Mouse (Mus musculus): Measurements from ENCODE around the gene Ak1.

The Ak1 gene

GRCm38 (mm10) chr2:32599409-32599808 is 22.1 kb upstream of the Ak1 start, which contains the start of gene St6galnac6:
Gene St6galnac6, plus strand, starts transcription at chr2:32599709.
- no peak for DNase-seq (ENCODE audit: low spot score in 2 of 2)

GRCm38 (mm10) chr2:32601417-32602065 is 20.0 kb upstream of the Ak1 start:
- no peak for DNase-seq (ENCODE audit: low spot score in 2 of 2)

- DNase-seq (ENCODE audit: low spot score in 2 of 2): peak in 1 of 2 experiments; percentile 93
Measured at GRCm38 (mm10) chr2:32602600-32603054, 18.9 kb upstream of the Ak1 start.

GRCm38 (mm10) chr2:32604631-32605030 is 16.9 kb upstream of the Ak1 start:
- no peak for DNase-seq (ENCODE audit: low spot score in 2 of 2)

- peak in 1 of 2 experiments; percentile 80 for DNase-seq (ENCODE audit: low spot score in 2 of 2)
Measured at GRCm38 (mm10) chr2:32606161-32607142, 15.1 kb upstream of the Ak1 start.

GRCm38 (mm10) chr2:32607262-32607947 is 14.2 kb upstream of the Ak1 start:
- DNase-seq (ENCODE audit: low spot score in 2 of 2): peak in 1 of 2 experiments; percentile 57

GRCm38 (mm10) chr2:32608141-32608777 is 13.3 kb upstream of the Ak1 start:
- DNase-seq (ENCODE audit: low spot score in 2 of 2): peak in 1 of 2 experiments; percentile 55

- no peak for DNase-seq (ENCODE audit: low spot score in 2 of 2)
Measured at GRCm38 (mm10) chr2:32608778-32609435, 12.7 kb upstream of the Ak1 start.

GRCm38 (mm10) chr2:32610610-32611229 is 10.8 kb upstream of the Ak1 start:
- DNase-seq (ENCODE audit: low spot score in 2 of 2): peak in 1 of 2 experiments; percentile 55

- DNase-seq (ENCODE audit: low spot score in 2 of 2): no peak
Measured at GRCm38 (mm10) chr2:32612274-32612673, 9.3 kb upstream of the Ak1 start.

GRCm38 (mm10) chr2:32617109-32617508 is 4.4 kb upstream of the Ak1 start:
- no peak for DNase-seq (ENCODE audit: low spot score in 2 of 2)

GRCm38 (mm10) chr2:32617601-32618000 is 4.0 kb upstream of the Ak1 start:
- DNase-seq (ENCODE audit: low spot score in 2 of 2): no peak

- DNase-seq (ENCODE audit: low spot score in 2 of 2): no peak
Measured at GRCm38 (mm10) chr2:32618051-32618450, 3.5 kb upstream of the Ak1 start.

GRCm38 (mm10) chr2:32620682-32621516 is 659 bp upstream of the Ak1 start:
- DNase-seq (ENCODE audit: low spot score in 2 of 2): no peak

GRCm38 (mm10) chr2:32624111-32624748 is 2.7 kb downstream of the Ak1 start:
- DNase-seq (ENCODE audit: low spot score in 2 of 2): no peak

- peak; percentile 79 to 90 for DNase-seq (ENCODE audit: low spot score in 2 of 2)
Measured at GRCm38 (mm10) chr2:32625212-32625872, 3.8 kb downstream of the Ak1 start.

- DNase-seq (ENCODE audit: low spot score in 2 of 2): peak in 1 of 2 experiments; percentile 72
Measured at GRCm38 (mm10) chr2:32625873-32626694, 4.5 kb downstream of the Ak1 start.

Measured in left cerebral cortex, adult 9 months (tissue).